Mouse (Mus musculus): ENCODE results near the gene Ins2. TPM values are rescaled to one million over a fixed set of nuclear protein-coding genes. Genes with fewer than 3 reads are reported as not detected.

Gene Ins2
- polyA plus RNA-seq, 1 experiment from 2014 or later, result not detected

DNA sequence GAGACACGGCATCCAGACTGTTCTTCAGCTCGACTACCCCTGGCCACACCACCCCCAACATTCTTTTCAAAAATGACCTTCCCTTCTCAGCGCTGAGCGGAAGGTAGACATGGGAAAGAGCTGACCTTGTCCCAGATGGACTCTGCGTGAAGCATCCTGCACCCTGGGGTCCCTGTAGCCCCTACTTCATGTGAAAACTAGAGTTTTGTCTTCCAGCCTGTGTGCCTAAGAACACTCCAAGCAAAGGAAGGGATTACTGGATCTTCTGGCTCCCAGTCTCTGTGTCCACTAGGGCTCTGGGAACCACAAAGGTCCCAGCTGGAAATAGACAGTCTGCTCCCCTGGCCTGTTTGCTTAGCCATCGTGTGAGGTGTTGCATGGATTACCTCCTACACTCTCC is 68.0 kb downstream of the Ins2 start:
- ATAC-seq, result no peak
- WGBS, result 69% methylated on average over 6 of the region's 6 CpGs
- Histone ChIP-seq H3K9ac (no peak overlapping the region), H3K27me3 (no peaks in the 10 kb centered on the region), H3K4me2 (no peak overlapping the region), H3K4me3 (no peak overlapping the region), H3K9me3 (replicated peaks) (peaks cover 3% of the 10 kb centered on the region), H3K4me1 (no peaks in the 10 kb centered on the region), H3K36me3 (ENCODE audit: poor library complexity, severe bottlenecking) (no peaks in the 10 kb centered on the region), H3K27ac (no peak overlapping the region)

DNA sequence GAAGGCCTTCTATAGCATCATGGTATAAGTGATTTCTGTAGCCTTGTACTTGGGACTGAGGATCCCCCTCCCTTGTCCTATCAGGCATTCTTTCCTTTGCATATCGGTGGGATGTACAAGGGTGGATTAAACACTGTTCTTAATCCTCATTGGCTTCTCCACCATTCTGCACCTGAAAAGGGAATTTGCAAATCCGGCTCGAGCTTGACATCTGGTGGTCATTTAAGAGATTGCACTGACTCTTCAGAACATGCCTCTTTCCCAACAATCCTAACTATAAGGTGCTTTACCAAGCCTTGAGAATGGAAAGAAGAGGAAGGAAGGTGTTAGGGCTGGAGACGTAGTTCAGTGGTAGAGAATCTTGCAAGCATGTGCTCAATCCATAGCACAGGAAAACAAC is 71.1 kb downstream of the Ins2 start:
- WGBS, result 10% methylated on average over 4 of the region's 4 CpGs
- Histone ChIP-seq H3K27ac (no peak overlapping the region), H3K4me3 (no peak overlapping the region), H3K4me1 (no peaks in the 10 kb centered on the region), H3K9ac (no peak overlapping the region), H3K36me3 (ENCODE audit: poor library complexity, severe bottlenecking) (no peaks in the 10 kb centered on the region), H3K4me2 (no peak overlapping the region), H3K27me3 (peaks cover 2% of the 10 kb centered on the region; the same call in 1 of the 2 replicates), H3K9me3 (replicated peaks) (peaks cover 10% of the 10 kb centered on the region)
- ATAC-seq, result 0 out of 2 replicates have a peak, but pooled peaks have one; percentile 48

- WGBS, result 88% methylated on average over 1 of the region's 1 CpGs
- H3K36me3 ChIP-seq (ENCODE audit: poor library complexity, severe bottlenecking), result no peaks in the 10 kb centered on the region
- H3K4me2 ChIP-seq, result no peak overlapping the region
- no peak overlapping the region for H3K4me3 ChIP-seq
- no peak for ATAC-seq
- H3K9ac ChIP-seq, result no peak overlapping the region
- peaks cover 10% of the 10 kb centered on the region for H3K9me3 ChIP-seq (replicated peaks)
- H3K4me1 ChIP-seq, result no peaks in the 10 kb centered on the region
- no peak overlapping the region for H3K27ac ChIP-seq
- peaks cover 12% of the 10 kb centered on the region for H3K27me3 ChIP-seq
Observed at GRCm38 (mm10) chr7:142671067-142671466, 72.1 kb downstream of the Ins2 start.

DNA sequence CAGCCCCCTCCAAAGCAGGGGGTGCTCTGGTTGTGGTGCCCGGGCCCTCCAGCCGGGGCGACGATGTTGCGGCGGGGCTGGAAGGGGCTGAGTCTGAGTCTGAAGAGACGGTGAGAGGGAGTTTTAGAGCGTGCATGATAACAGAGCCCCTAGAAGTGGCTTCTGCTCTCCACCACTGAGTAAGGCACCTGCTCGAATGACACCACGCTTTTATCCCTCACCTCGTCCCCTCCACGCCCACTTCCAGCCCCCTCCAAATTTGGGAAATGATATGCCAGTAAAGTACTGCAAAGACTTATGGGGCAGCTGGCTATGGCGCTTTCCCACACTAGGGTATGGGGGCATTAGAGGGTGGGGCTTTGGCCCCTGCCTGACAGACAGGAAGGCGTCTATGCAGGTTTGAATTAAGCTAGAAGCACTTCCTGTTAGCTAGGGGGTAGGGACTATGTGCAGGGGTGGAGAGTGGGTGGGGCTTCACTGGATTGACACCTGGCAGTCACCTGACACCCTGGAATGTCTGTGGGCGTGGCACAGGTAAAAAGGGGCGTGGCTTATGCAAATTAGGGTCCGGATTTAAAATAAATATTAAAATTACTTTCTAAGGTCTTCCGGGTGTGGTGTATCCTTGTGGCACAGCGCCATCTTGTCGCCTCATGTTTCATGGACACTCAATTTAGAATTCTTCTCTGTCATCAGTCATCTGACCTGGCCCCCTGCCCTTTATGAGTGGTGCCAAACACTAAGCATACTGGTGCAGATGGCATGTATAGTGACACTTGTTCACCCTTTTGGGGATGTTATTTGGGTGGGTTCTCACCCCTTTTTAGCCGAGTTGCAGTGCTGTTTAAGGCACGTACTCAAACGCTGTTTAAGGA is 73.2 kb downstream of the Ins2 start, which contains the start of gene Gm49394:
Gene Gm49394 (minus strand): TSS at position 192 of the 875 bp plus-strand sequence.
- ATAC-seq, result no peak
- peaks cover 23% of the 10 kb centered on the region for H3K27me3 ChIP-seq
- no peaks in the 10 kb centered on the region for H3K36me3 ChIP-seq (ENCODE audit: poor library complexity, severe bottlenecking)
- H3K4me3 ChIP-seq, result no peak within 1 kb of the TSS
- no peak within 1 kb of the TSS for H3K9ac ChIP-seq
- peaks cover 10% of the 10 kb centered on the region for H3K9me3 ChIP-seq (replicated peaks)
- H3K4me2 ChIP-seq, result no peak within 1 kb of the TSS
- no peak within 1 kb of the TSS for H3K27ac ChIP-seq
- no peaks in the 10 kb centered on the region for H3K4me1 ChIP-seq
- WGBS, result 82% methylated on average over 23 of the region's 23 CpGs

DNA sequence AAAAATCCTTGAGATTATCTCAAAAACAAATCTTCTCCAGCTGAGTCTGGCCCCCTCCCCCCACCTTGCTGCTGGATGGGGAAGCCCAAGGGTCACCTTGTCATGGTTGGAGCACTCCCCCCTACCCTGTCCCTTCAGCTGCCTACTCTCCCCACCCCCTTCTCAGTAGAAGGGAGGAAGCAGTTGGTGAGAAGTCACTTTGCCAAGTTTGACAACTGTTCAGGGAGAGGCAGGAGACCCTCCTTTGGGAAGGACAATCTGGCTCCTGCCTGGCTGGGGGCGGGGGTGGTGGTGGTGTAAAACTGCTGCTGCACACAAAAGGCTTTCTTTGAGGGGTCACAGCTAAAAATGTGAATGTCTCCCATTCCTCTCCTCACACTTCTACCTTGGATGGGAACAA is 74.9 kb downstream of the Ins2 start:
- H3K36me3 ChIP-seq (ENCODE audit: poor library complexity, severe bottlenecking), result no peaks in the 10 kb centered on the region
- no peak overlapping the region for H3K27ac ChIP-seq
- H3K4me2 ChIP-seq, result no peak overlapping the region
- peaks cover 39% of the 10 kb centered on the region for H3K27me3 ChIP-seq
- peak; percentile 26; the same call in 1 of the 2 replicates for ATAC-seq
- 85% methylated on average over 1 of the region's 1 CpGs for WGBS
- no peaks in the 10 kb centered on the region for H3K4me1 ChIP-seq
- no peak overlapping the region for H3K9ac ChIP-seq
- no peak overlapping the region for H3K4me3 ChIP-seq
- H3K9me3 ChIP-seq (replicated peaks), result peaks cover 10% of the 10 kb centered on the region

- Histone ChIP-seq H3K36me3 (ENCODE audit: poor library complexity, severe bottlenecking) (no peaks in the 10 kb centered on the region), H3K4me2 (no peak overlapping the region), H3K4me1 (no peaks in the 10 kb centered on the region), H3K4me3 (no peak overlapping the region), H3K9ac (no peak overlapping the region), H3K27me3 (peaks cover 47% of the 10 kb centered on the region), H3K27ac (no peak overlapping the region), H3K9me3 (replicated peaks) (peaks cover 10% of the 10 kb centered on the region)
- no peak for ATAC-seq
- WGBS, result 92% methylated on average over 18 of the region's 18 CpGs
Observed at GRCm38 (mm10) chr7:142667521-142667920, 75.7 kb downstream of the Ins2 start.

- Histone ChIP-seq H3K4me1 (no peaks in the 10 kb centered on the region), H3K4me2 (no peak within 1 kb of the TSS), H3K9ac (no peak within 1 kb of the TSS), H3K27ac (no peak within 1 kb of the TSS), H3K9me3 (replicated peaks) (peaks cover 10% of the 10 kb centered on the region), H3K4me3 (no peak within 1 kb of the TSS), H3K36me3 (ENCODE audit: poor library complexity, severe bottlenecking) (no peaks in the 10 kb centered on the region), H3K27me3 (peaks cover 56% of the 10 kb centered on the region)
- 84% methylated on average over 2 of the region's 2 CpGs for WGBS
- ATAC-seq, result no peak
Observed at GRCm38 (mm10) chr7:142666659-142667058, 76.5 kb downstream of the Ins2 start, which contains the start of gene Igf2. TSS of gene Igf2 (minus strand) at chr7:142666816.

- Histone ChIP-seq H3K27me3 (peaks cover 61% of the 10 kb centered on the region), H3K4me2 (no peak overlapping the region), H3K27ac (no peak overlapping the region), H3K4me3 (no peak overlapping the region), H3K4me1 (no peaks in the 10 kb centered on the region), H3K9ac (no peak overlapping the region), H3K9me3 (replicated peaks) (peaks cover 10% of the 10 kb centered on the region), H3K36me3 (ENCODE audit: poor library complexity, severe bottlenecking) (no peaks in the 10 kb centered on the region)
- ATAC-seq, result no peak
- 65% methylated on average over 4 of the region's 4 CpGs for WGBS
Observed at GRCm38 (mm10) chr7:142666109-142666508, 77.1 kb downstream of the Ins2 start.

GRCm38 (mm10) chr7:142665364-142665763 is 77.8 kb downstream of the Ins2 start:
- H3K36me3 ChIP-seq (ENCODE audit: poor library complexity, severe bottlenecking), result no peaks in the 10 kb centered on the region
- no peak for ATAC-seq
- H3K27ac ChIP-seq, result no peak overlapping the region
- peaks cover 7% of the 10 kb centered on the region; the same call in 1 of the 2 replicates for H3K4me1 ChIP-seq
- H3K27me3 ChIP-seq, result peaks cover 69% of the 10 kb centered on the region
- H3K4me2 ChIP-seq, result no peak overlapping the region
- H3K4me3 ChIP-seq, result no peak overlapping the region
- 47% methylated on average over 5 of the region's 5 CpGs for WGBS
- no peak overlapping the region for H3K9ac ChIP-seq
- peaks cover 9% of the 10 kb centered on the region for H3K9me3 ChIP-seq (replicated peaks)

DNA sequence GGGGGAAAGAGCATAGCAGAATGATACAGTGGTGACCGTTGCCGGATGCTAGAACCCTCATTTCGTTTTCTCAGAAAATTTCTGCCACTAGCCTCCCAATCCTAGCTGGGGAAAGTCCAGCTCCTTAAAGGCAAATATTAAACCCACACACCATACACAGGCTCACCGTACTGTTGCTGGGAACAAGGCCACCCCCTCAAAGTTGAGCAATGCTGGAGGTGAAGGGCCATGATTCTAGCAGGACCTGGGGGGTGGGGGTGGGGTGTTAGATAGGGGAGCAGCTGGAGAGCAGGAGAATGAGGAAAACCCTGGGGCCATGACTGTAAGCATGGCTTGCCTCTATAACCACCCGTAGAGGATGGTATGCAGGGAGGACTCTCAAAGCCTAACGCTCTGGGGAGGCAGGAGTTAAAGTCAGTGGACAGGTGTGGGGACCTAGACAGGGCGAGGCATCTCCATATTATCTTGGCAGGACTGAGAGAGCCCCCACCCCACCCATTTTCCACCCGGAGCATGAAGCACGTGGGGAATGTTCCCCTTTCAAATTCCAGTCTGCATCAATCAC is 78.6 kb downstream of the Ins2 start:
- no peak overlapping the region for H3K27ac ChIP-seq
- no peak overlapping the region for H3K9ac ChIP-seq
- H3K4me1 ChIP-seq, result peaks cover 7% of the 10 kb centered on the region; the same call in 1 of the 2 replicates
- peaks cover 77% of the 10 kb centered on the region for H3K27me3 ChIP-seq
- 4% methylated on average over 9 of the region's 9 CpGs for WGBS
- H3K9me3 ChIP-seq (replicated peaks), result peaks cover 1% of the 10 kb centered on the region
- no peaks in the 10 kb centered on the region for H3K36me3 ChIP-seq (ENCODE audit: poor library complexity, severe bottlenecking)
- 0 out of 2 replicates have a peak overlapping the region, but pooled peaks have one; percentile 13 for H3K4me3 ChIP-seq
- no peak overlapping the region for H3K4me2 ChIP-seq
- no peak for ATAC-seq

GRCm38 (mm10) chr7:142663931-142664421 is 79.2 kb downstream of the Ins2 start:
- H3K9ac ChIP-seq, result no peak overlapping the region
- no peaks in the 10 kb centered on the region for H3K36me3 ChIP-seq (ENCODE audit: poor library complexity, severe bottlenecking)
- no peak overlapping the region for H3K27ac ChIP-seq
- peaks cover 83% of the 10 kb centered on the region for H3K27me3 ChIP-seq
- H3K9me3 ChIP-seq (replicated peaks), result no peaks in the 10 kb centered on the region
- WGBS, result under 1% methylated on average over 53 of the region's 53 CpGs
- H3K4me1 ChIP-seq, result peaks cover 13% of the 10 kb centered on the region
- H3K4me3 ChIP-seq, result peak overlapping the region; percentile 13
- peak overlapping the region; percentile 28 for H3K4me2 ChIP-seq
- ATAC-seq, result no peak

GRCm38 (mm10) chr7:142663151-142663550 is 80.0 kb downstream of the Ins2 start:
- Histone ChIP-seq H3K4me2 (no peak overlapping the region), H3K36me3 (ENCODE audit: poor library complexity, severe bottlenecking) (no peaks in the 10 kb centered on the region), H3K4me1 (peaks cover 21% of the 10 kb centered on the region), H3K27me3 (peaks cover 91% of the 10 kb centered on the region), H3K4me3 (no peak overlapping the region), H3K27ac (no peak overlapping the region), H3K9me3 (replicated peaks) (no peaks in the 10 kb centered on the region), H3K9ac (no peak overlapping the region)
- no peak for ATAC-seq
- 3% methylated on average over 5 of the region's 5 CpGs for WGBS

All from forebrain, embryonic 13.5 days (tissue).